Mouse (Mus musculus): ENCODE measurements around the gene Cluap1.

Gene Cluap1

DNA sequence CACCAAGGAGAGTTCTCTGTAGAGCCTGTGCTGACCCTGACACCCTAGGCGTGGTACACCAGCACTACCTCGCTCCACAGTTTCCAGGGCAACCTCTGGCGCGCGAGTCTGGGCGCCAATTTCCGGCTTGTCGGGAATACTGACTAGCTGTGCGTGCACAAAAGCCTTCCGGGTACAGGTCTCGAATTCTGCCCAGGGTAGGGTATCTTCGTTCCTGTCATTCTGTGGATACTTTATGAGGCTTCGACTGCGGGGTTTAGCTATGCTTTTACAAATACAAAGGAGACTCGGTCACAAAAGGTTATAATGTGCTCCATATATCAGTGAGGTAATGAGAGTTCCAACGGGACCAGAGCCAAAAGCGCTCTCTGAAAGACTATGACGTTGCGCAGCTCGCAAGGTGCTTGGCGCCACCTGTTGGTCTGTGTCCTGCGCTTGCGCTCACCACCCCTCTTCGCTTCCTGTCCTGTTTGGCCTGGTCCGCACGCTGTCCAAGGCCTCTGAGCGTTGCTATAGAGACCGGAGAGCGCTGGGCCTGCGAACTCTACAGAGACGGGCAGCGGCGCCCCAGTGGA is at the start of gene Cluap1, which contains the start of gene 1700037C18Rik:
TSS of gene Cluap1 (plus strand) at position 265 of the 575 bp plus-strand sequence.
TSS of gene 1700037C18Rik (minus strand) at position 153 of the 575 bp plus-strand sequence.
- peak; percentile 83 for DNase-seq (ENCODE audit: low spot score)

DNA sequence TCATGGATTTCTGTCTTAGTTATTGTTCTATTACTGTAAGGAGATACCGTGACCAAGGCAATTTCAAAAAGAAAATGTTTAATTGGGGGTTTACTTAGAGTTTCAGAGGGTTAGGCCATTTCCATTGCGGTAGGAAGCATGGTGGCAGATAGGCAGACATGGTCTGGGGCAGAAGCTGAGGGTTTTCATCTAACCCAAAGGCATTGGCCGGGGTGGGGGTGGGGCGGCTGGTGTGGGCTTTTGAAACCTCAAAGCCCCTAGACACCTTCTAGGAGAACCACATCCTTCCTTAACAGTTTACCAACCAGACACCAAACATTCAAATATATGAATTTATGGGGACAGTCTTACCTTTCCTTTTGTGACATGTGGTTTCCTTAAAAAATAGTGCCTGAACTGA is 49.3 kb upstream of the Cluap1 start:
- no peak for DNase-seq (ENCODE audit: low spot score)

DNA sequence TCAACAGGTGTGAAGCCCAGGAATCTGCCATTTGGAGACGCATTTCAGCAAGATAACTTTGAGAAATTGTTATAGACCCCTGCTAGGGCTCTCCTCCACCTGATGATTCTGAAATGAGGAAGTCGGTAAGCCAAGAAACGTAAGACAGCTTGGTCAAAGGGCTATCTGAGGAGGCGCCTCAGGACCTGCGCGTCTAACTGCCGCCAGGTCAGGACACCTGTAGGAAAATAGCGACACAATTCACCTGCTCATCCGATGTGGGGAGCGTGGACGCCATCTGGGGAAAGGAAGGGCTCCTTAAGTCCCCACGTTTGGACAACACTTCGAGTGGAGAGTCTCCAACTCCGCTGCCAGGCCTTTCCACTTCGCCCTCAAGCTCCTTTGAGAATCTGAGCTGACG is 36.8 kb upstream of the Cluap1 start:
- no peak for DNase-seq (ENCODE audit: low spot score)

DNA sequence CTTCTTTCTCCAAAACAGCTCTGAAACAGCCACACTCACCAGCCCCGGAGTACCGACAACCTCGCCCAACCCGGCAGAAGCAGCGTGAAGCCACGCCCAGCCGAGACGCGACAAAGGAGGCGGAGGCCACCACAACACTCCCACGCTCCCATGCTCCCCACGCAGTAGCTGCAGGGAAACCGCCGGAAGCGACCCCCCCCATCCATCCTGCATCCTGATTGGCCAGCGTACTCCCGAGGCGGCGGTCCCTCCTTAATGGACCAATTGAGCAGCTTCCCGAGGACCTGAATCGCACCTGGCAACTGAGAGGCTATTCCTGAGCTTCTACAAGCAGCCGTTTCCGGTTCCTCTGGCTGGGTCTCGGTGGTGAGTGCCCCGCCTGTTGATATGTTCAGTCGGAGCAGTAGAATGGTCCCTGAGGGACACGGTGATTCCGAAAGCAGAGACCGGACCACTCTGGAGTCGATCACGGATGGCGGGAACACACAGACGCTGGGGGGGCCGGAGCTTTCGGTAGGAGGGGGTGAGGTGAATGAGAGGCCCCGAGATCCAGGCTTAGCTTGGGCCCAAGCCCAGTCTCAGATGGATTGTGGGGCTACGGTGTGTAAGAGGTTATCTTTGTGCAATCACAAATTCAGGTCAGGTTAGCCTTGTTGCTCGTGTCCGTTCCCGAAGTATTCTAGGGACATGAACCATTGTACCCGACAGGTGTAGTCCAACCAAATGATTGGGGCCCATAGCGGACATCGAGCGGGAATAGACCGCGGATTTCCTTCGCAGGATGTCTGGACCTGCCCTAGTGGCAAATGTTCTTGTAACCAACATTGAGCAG is 36.2 kb upstream of the Cluap1 start, which contains the start of gene Naa60:
TSS of gene Naa60 (plus strand) at position 160 of the 832 bp plus-strand sequence.
- peak; percentile 90 for DNase-seq (ENCODE audit: low spot score)

DNA sequence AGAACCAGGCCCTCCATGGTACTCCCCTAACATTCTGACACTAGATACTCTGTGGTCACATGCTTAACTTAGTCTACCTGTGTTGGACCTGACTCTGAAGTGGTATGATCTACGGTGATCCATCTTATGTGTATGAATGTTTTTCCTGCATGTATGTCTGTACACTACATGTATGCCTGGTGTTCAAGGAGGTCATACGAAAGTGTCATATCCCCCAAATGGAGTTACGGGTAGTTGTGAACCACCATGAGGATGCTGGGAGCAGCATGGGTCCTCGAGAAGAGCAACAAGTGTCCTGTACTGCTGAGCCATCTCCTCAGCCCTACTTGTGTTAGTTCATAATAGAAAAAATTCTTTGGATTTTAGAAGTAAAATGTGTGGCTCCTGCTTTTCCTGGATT is 32.3 kb upstream of the Cluap1 start:
- DNase-seq (ENCODE audit: low spot score): no peak

DNA sequence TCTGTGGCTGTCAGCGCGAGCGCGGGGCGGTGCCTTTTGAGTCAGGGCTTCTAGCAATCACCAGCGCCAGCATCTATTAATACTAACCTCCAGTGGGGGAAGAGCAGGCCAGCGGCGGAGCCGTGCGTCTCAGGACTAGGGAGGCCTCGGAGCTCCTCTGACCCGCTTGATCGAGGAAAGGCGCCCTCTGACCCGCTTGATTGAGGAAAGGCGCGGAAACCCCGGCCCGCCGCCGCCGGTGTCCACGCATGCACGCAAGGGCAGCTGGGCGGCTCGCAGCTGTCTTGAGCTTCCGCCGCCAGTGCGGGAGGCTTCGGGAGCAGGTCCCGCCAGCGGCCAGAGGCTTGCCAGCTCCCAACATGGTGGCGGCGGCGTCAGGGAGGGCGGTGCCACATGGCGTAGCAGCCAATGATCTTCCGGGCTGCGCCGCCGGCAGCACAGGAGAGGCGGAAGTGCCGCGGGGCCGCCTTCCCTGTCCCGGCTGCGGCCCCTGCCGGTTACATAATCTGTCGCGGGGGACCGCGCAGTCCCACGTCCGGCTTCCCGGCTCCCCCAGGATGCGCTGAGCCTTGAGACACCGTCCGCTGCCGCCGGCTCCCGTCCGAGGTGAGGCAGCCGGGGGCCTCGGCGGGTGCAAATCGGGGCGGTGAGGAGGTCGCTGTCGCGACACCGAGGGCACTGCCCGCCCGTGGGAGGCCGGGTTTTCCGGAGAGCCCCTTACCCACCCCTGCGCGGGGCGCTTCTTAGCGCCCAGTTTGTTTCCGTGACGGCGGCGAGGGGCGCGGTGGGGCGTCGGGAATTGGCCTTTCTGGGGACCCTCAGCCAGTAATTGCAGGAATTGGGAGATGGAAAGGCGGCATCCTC is 24.2 kb upstream of the Cluap1 start, which contains the start of the genes Zfp597 and Gm20695:
TSS of gene Zfp597 (minus strand) at position 361 of the 864 bp plus-strand sequence.
TSS of gene Gm20695 (plus strand) at position 448 of the 864 bp plus-strand sequence.
- DNase-seq (ENCODE audit: low spot score): peak; percentile 91

DNA sequence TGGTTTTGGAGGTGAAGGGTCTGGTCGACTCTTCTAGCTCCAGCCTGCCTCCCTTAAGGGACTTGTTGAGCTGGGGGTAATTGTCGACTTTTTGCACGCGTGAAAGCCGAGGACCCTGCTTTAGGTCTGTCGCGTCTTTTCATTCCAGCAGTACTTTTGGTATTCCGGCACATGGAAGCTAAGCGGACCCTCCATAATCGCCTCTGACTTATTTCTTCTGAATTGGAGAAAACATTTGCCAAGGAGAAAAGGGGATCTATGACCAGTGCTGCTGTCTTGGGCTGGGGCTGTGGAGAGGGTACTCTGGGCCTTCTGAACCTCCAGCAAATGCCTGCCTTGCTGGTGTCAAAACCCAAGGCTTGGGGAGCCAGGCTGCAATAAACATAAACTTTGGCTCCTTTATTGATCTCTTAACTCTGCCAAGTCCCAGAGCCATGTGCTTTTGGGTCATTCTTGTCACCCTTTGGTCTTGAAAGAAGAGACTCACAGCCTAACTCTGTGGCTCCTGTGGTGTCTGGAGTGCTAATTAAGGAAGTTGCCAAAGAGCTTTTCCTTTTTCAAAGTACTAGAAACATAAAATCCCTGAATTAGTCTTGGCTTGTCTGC is 23.4 kb upstream of the Cluap1 start:
- no peak for DNase-seq (ENCODE audit: low spot score)

DNA sequence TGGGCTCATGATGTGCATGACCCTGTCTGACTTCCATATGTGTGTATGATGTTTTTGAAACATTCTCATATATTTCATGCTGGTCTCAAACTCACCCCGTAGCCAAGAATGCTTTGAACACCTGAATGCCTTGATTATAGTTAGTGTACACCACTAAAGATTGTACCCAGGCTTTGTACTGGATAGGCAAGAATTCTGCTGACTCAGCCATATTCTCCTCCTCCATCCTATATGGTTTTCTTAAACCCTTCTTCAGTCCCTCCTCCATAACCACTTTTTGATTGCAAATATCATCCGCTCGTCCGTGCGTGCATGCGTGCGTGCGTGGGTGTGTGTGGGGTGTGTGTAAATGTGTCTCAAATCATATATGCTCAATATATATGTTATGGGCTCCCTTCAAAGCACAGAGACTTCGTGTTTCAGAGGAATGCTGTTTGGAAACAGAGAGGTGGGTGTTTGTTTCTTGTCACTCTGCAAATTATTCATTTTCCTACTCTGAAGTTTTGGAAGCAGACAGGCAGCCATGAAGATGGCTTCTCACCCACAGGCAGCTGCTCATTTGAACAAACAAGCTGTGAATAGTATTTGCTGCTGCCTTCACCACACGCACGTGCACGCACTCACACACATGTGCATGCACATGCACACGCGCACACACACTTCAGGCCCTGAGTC is 16.8 kb upstream of the Cluap1 start:
- DNase-seq (ENCODE audit: low spot score): no peak

DNA sequence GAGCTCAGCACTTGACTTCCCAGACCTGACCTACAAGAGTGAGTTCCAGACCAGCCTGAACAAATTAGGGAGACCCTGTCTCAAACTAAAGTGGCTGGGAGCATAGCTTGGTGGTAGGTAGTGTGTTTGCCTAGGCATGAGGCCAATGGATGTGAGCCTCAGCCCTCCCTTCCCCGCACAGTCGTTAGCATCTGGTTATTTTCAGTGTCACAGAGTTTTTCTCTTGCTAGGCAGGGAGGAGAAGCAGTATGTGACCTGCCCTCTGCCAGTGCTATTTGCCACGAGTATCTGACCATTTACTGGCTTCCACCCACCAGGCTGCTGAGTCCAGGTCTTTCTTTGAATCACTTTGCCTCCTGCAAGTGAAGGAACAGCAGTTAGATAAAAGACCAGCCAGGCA is 14.9 kb upstream of the Cluap1 start:
- no peak for DNase-seq (ENCODE audit: low spot score)

DNA sequence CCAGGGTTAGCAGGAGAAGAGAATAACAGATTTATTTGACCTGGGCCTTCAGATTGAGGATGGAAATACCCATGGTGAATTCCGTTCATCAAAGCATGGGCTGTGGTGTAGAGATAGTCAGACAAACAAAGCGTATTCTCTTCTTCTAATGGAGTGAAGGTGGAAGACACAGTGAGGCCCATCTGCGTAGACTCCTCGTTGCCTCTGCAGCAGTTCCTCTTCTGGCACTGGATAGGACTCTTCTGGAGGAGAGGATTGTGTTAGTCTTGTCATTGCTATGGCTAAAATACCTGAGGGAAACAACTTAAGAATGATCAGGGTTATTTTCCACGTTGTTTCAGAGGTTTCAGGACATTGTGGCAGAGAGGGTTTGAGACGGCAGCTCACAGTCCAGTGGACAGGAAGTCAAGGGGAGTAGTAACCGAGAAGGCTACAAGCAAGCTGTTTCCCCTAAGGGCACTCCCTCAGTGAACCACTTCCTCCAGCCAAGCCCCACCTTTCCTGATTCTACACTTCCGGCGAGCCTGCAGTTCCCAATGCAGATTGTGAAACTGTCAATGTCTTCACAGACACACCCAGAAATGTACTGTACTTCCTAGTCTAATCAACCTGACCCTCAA is 13.3 kb upstream of the Cluap1 start:
- peak; percentile 69 for DNase-seq (ENCODE audit: low spot score)

DNA sequence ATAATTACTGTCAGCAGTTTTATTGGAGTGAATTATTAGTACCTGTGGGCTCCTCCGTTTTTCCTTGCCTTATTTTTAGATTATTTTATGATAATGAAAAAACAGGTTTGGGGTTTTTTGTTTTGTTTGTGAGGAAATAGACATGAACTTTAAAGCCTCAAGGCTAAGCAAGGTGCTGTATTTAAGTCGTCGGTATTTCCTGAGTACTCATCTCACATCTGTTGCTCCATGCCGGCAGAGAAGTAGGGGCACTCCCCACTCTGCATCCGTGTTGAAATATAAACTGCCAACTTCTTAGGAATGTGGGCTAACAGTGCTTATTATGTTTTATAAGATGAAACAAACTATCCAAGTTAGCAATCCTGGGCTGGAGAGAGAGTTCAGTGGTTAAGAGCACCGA is 12.6 kb upstream of the Cluap1 start:
- DNase-seq (ENCODE audit: low spot score): no peak

DNA sequence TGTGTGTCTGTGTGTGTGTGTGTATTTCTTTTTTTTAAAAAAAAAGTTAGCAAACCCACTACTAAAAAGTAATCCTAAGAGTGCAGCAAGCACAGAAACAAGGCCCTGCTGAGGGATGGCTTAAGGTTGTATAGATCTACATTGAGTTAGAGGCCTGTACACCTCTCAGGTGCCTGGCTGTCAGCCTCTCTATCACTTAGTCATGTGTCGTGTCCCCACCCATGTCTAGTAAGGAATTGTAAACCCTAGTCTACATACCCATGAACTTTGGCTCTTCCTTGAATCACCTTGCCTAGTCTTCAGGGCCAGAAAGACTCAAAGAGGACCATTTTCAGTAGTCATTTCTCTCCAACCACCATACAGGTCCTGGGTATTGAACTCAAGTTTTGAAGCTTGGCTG is 12.0 kb upstream of the Cluap1 start:
- no peak for DNase-seq (ENCODE audit: low spot score)

DNA sequence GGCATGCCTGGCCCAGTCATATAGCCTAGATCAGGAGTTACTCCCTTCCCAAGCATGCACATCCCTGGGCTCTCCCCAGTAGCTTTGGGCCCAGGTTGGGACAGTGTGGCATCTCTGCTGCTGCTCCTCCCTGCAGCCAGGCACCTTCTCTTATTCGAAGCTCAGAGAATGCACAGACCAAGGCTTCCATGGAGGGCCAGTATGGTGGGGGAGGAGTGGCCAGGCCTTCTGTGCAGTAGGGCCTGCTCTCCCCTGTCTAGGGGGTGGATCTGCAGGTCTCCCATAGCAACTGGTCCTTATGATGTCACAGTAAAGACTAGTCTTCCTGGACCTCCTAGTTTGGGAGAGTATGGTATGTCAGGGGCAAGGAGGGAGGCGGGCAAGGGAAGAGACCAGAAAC is 1.1 kb upstream of the Cluap1 start:
- no peak for DNase-seq (ENCODE audit: low spot score)

DNA sequence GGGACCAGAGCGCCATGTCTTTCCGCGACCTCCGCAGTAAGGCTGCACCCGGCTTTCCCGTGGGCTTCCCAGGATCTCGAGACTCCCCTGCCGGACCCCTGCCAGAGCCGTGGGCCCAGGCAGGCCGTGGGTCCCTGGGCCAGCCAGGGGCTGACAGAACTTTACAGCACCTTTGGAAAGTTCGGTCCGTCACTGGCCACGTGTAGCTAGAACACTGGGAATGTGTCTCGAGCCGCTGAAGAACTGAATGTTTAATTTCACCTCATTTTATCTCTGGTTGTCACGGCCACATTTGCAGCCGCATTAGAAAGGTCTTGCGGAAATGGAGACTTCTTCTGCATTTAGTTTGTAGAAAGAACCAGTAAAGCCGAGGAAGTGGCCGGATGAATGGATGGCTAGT is 517 bp downstream of the Cluap1 start:
- no peak for DNase-seq (ENCODE audit: low spot score)

DNA sequence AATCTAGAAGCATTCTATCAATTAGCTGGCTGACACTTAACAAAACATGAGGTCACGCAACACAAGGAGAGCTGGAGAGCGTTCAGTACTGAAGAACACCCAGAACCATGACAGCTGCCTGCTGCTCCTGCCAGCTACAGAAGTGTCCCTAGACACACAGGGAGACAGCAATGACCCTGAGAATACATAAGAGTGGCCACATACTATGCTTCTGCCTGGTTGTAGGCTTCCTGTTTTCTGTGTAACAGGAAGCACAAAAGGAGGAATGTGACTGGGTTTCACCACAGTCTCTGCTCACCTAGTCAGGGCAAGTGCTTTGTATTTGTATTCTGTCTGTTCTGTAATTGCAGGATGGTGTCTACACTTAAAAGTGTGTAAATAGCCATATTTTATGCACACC is 12.2 kb downstream of the Cluap1 start:
- no peak for DNase-seq (ENCODE audit: low spot score)

DNA sequence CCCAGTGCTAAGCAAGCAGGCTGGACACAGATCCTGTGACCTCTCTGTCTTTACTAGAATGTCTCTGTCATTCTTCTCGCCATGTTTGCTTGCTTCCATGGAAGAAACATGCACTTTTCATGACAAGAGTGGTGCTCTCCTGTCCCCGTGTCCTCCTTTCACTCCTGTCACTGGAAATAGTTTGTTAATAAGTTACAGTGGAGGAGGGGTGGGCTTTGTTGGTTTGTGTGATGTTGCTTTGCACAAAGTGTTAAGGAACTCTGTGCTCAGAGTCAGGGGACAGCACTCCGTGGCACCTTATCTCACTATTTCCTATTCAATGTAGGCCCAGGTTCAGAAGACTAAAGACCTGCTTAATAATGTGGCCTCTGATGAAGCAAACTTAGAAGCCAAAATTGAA is 14.9 kb downstream of the Cluap1 start:
- no peak for DNase-seq (ENCODE audit: low spot score)

DNA sequence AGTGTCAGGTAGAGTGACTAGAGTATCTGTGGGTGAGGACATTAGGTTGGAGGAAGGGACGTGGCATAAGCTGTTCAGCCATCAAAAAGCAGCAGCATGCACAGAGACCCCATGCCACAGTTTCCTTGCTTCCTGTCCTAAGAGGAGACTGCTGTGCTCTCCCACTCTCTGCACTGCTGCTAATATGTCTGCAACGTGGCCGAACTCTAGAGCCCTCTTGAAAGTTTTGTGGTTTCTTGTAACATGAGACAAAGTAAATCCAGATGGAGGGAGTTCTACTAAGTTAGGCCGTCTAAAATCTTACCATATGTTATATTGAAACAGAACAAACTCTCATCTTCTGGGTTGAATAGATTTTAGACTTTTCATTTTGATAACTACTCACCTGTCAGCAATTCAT is 15.4 kb downstream of the Cluap1 start:
- no peak for DNase-seq (ENCODE audit: low spot score)

DNA sequence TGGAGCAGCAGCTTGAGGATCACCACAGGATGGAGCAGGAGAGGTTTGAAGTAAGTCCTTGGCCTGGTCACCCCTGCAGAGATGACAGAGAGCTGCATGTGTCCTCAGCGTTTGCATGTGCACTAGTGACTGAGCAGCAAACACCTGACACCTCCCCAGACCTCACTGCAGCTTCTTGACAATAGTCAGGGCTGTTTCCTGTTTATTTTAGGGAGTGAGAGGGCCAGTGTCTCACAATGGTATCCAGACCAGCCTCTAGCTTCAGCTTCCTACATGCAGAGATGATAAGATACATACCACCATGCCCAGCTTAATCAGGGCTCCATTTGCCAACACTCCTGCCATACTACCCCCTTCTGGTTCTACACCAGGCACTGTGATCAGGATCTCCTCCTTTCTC is 20.0 kb downstream of the Cluap1 start:
- DNase-seq (ENCODE audit: low spot score): no peak

DNA sequence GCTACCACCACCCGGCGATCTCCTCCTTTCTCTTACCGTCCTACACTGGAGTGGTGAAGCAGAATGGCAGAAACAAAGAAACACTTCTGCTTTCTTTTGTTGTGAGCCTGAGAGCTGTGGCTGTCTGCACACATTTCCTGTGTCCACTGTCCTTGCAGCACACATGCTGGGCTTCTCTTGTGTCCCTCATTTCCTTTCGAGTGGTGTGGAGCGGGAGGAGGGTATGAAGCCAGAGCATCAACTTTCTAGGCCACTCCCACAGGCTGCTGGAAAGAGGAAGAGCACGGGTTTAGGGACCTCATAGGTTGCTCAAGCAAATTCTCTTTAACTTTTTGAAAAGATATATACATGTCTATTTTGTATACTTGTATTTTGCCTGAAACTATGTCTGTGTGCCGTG is 20.6 kb downstream of the Cluap1 start:
- no peak for DNase-seq (ENCODE audit: low spot score)

DNA sequence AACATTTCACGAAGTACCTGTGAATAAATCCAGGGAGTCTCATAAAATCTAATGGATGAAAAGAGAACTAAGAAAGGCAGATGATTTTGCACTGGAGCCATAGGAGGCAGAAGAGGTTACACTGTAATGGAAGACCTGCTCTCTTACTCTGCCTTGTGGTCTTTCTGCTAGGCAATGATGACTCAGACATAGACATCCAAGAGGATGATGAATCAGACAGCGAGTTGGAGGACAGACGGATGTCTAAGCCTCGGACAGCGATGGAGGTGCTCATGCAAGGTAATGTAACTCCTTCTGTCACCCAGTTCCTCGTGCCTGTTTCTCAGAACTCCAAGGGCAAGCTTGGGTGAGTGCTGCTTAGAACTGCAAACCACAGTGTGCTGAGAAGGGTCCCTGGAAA is 24.9 kb downstream of the Cluap1 start:
- DNase-seq (ENCODE audit: low spot score): no peak

DNA sequence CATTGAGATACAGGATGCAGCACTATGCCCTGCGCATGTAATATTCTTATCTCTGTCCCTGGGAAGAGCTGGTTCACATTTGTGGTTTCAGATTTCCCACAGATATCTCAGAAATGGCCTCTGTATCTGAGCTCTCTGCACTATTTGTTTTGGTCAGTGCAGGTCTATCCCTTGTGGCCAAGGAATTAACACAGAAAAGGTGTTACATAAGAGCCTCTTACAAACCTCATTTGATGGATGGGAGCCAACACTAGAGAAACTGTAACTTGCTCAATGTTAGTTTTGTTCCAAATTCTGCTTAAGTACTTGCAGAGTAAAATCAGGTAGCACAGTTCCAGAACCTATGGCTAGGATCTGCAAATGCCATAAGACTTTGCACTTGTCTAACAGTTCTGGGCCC is 25.5 kb downstream of the Cluap1 start:
- no peak for DNase-seq (ENCODE audit: low spot score)
